Mouse (Mus musculus) cerebellum, adult 2 months (tissue): ENCODE results near the gene Irf4.

Experiments
- CTCF ChIP-seq: fragments of 200-500 bp; IDR thresholded peaks from 2 replicates; pipeline ENCODE4 v1.5.1; 2011; ENCODE audit warnings: low read depth, mild to moderate bottlenecking, control low read depth, low read length, moderate library complexity, borderline replicate concordance; ENCODE audit not compliant: insufficient read depth
- POLR2A ChIP-seq: fragments of 200-500 bp; IDR thresholded peaks from 2 replicates; pipeline ENCODE4 v1.6.1; 2011; ENCODE audit warnings: low read length, control low read depth, borderline replicate concordance; ENCODE audit not compliant: insufficient read depth

DNA sequence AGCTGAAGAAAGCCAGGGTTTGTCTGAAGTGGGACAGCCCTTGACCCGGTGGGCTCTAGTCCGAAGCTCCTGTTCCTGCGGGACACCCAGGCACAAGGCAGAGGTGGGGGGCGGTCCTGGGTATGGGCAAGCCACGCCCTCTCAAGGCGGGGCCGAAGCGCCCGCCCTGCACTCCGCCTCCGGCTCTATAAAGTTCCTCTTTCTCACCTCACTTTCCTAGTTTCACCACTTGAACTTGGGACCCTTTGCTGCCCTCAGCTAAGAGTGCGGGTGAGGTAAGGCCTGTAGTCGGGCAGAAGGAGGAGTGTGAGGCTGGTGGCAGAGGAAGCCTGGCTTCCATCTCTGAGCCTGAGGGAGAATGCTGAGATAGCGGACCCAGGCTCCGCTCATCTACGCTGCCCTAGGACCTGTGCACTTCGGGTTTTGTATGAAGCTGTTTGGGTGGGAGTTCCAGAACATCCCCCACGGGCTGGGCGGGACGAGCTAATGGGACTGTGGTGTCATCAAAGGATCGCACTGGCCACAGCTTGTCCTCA lies at the start of gene Irf4:
- TF ChIP-seq POLR2A, result no peak
- no peak for TF ChIP-seq CTCF
